Mouse (Mus musculus) left cerebral cortex, adult 9 months (tissue): ENCODE data around the gene Sult1e1.

ENCODE experiments used
- DNase-seq, 2 experiments: peaks; one replicate each; pipeline ENCODE4 v3.0.0; 2022; ENCODE audit warnings: low spot score in 2 of 2

Sult1e1 gene

GRCm38 (mm10) chr5:87591494-87591893, at the start of gene Sult1e1:
Gene Sult1e1 (minus strand): TSS chr5:87591594.
- no peak for DNase-seq

GRCm38 (mm10) chr5:87622681-87623080, 31.3 kb upstream of the Sult1e1 start:
- DNase-seq: no peak

- no peak for DNase-seq
Observed at GRCm38 (mm10) chr5:87615128-87615390, 23.7 kb upstream of the Sult1e1 start.

GRCm38 (mm10) chr5:87614364-87615127, 23.2 kb upstream of the Sult1e1 start:
- no peak for DNase-seq

- no peak for DNase-seq
Observed at GRCm38 (mm10) chr5:87601018-87601417, 9.6 kb upstream of the Sult1e1 start.

- DNase-seq: no peak
Observed at GRCm38 (mm10) chr5:87597891-87598290, 6.5 kb upstream of the Sult1e1 start.

- DNase-seq: no peak
Observed at GRCm38 (mm10) chr5:87589916-87590315, 1.5 kb downstream of the Sult1e1 start.

GRCm38 (mm10) chr5:87580389-87580788, 11.0 kb downstream of the Sult1e1 start:
- no peak for DNase-seq

- no peak for DNase-seq
Observed at GRCm38 (mm10) chr5:87574174-87574573, 17.2 kb downstream of the Sult1e1 start.

- no peak for DNase-seq
Observed at GRCm38 (mm10) chr5:87573490-87573889, 17.9 kb downstream of the Sult1e1 start.

GRCm38 (mm10) chr5:87572781-87573180, 18.6 kb downstream of the Sult1e1 start:
- no peak for DNase-seq

GRCm38 (mm10) chr5:87568845-87569244, 22.5 kb downstream of the Sult1e1 start, which contains the start of gene Sult1d1:
Gene Sult1d1 (minus strand): TSS chr5:87569027.
- no peak for DNase-seq

GRCm38 (mm10) chr5:87567306-87567705, 24.1 kb downstream of the Sult1e1 start:
- no peak for DNase-seq

GRCm38 (mm10) chr5:87562966-87563365, 28.4 kb downstream of the Sult1e1 start:
- DNase-seq: no peak

- DNase-seq: no peak
Observed at GRCm38 (mm10) chr5:87562526-87562925, 28.9 kb downstream of the Sult1e1 start.

GRCm38 (mm10) chr5:87560145-87560544, 31.2 kb downstream of the Sult1e1 start:
- DNase-seq: no peak

GRCm38 (mm10) chr5:87550935-87551334, 40.5 kb downstream of the Sult1e1 start:
- DNase-seq: no peak

GRCm38 (mm10) chr5:87538111-87538510, 53.3 kb downstream of the Sult1e1 start, which contains the start of gene Sult1b1:
Gene Sult1b1 (minus strand): TSS chr5:87538195.
- DNase-seq: no peak

GRCm38 (mm10) chr5:87535994-87536644, 55.3 kb downstream of the Sult1e1 start:
- DNase-seq: no peak

- no peak for DNase-seq
Observed at GRCm38 (mm10) chr5:87532288-87532687, 59.1 kb downstream of the Sult1e1 start.
